Mouse (Mus musculus): ENCODE data around the gene Foxo1. TPM values are rescaled to one million over a fixed set of nuclear protein-coding genes. Genes with fewer than 3 reads are reported as not detected.

Foxo1 gene
- polyA plus RNA-seq, 1 experiment from 2014 or later = 8.8 TPM

DNA sequence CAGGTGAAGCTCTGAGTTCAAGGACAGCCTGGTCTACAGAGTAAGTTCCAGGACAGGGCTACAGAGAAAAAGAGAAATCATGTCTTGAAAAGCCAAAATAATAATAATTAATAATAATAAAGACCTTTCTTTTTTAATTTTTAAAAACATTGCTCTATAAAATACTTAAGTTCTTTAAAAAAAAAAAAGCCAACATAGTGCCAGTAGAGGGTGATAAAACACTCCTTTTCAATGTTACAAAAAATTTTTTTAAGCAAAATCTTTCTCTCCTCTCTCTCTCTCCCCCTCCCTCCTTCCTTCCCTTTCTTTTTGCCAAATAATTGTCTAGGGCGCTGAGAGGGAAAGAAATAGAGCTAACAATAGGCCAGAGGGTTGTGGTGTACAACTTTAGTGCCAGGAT is 17.0 kb upstream of the Foxo1 start:
- no peak overlapping the region for H3K4me2 ChIP-seq
- 48% methylated on average over 1 of the region's 1 CpGs for WGBS
- ATAC-seq (ENCODE audit: insufficient number of reproducible peaks, low FRiP score) = no peak
- no peaks in the 10 kb centered on the region for H3K9me3 ChIP-seq (replicated peaks)
- no peak overlapping the region for H3K4me3 ChIP-seq
- H3K27me3 ChIP-seq (replicated peaks) = no peaks in the 10 kb centered on the region; the same call in 1 of the 2 replicates
- no peaks in the 10 kb centered on the region for H3K4me1 ChIP-seq (replicated peaks)
- no peaks in the 10 kb centered on the region for H3K36me3 ChIP-seq
- no peak overlapping the region for H3K9ac ChIP-seq
- H3K27ac ChIP-seq (ENCODE audit: poor library complexity, severe bottlenecking) = no peak overlapping the region

- ATAC-seq (ENCODE audit: insufficient number of reproducible peaks, low FRiP score) = no peak
- Histone ChIP-seq H3K4me3 (no peak overlapping the region), H3K9me3 (replicated peaks) (no peaks in the 10 kb centered on the region), H3K27ac (ENCODE audit: poor library complexity, severe bottlenecking) (no peak overlapping the region), H3K36me3 (no peaks in the 10 kb centered on the region), H3K27me3 (replicated peaks) (peaks cover 5% of the 10 kb centered on the region; the same call in 1 of the 2 replicates), H3K4me1 (replicated peaks) (peaks cover 7% of the 10 kb centered on the region), H3K9ac (no peak overlapping the region), H3K4me2 (no peak overlapping the region)
- 22% methylated on average over 14 of the region's 14 CpGs for WGBS
These were observed 14.3 kb upstream of the Foxo1 start for GRCm38 (mm10) chr3:52253656-52254461.

GRCm38 (mm10) chr3:52254496-52254895 is 13.6 kb upstream of the Foxo1 start:
- no peak overlapping the region for H3K4me3 ChIP-seq
- 7% methylated on average over 2 of the region's 2 CpGs for WGBS
- no peak for ATAC-seq (ENCODE audit: insufficient number of reproducible peaks, low FRiP score)
- peaks cover 7% of the 10 kb centered on the region for H3K4me1 ChIP-seq (replicated peaks)
- no peaks in the 10 kb centered on the region for H3K9me3 ChIP-seq (replicated peaks)
- H3K9ac ChIP-seq = no peak overlapping the region
- H3K36me3 ChIP-seq = no peaks in the 10 kb centered on the region
- H3K4me2 ChIP-seq = no peak overlapping the region
- H3K27ac ChIP-seq (ENCODE audit: poor library complexity, severe bottlenecking) = no peak overlapping the region
- peaks cover 5% of the 10 kb centered on the region for H3K27me3 ChIP-seq (replicated peaks)

DNA sequence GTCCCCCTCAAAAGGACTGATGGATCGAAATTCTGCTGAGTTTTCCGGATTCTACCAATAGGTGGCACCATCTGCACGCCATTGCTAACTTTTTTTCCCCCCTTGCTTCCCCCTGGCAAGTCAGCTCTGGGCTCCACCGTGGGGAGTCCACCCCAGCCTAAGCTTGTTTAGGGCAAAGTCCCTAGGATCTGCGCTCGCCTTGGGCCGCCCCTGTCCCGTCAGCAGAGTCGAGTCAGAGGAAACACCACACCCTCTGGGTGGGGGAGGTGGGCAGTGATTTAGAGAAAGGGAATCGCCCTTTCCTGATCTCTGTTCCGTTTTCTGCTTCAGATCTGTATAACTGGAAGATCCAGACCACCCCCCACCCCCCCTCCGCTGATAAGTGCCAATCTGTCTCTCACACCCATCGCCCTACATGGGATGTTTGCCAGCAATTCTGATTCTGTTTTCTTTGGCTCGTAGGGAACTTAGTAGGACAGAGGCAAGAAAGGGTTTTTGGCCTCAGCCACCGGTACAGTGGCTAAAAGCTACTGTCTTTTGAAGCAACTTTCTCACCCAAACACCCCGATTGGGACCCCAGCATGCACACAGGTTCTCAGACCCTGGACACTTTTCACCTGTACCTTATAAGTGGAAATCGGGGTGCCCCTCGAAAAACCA is 10.2 kb upstream of the Foxo1 start:
- peaks cover 9% of the 10 kb centered on the region for H3K27me3 ChIP-seq (replicated peaks)
- H3K9me3 ChIP-seq (replicated peaks) = no peaks in the 10 kb centered on the region
- H3K27ac ChIP-seq (ENCODE audit: poor library complexity, severe bottlenecking) = no peak overlapping the region
- peak overlapping the region; percentile 68 for H3K9ac ChIP-seq
- peaks cover 7% of the 10 kb centered on the region for H3K4me1 ChIP-seq (replicated peaks)
- peak; percentile 86 for ATAC-seq (ENCODE audit: insufficient number of reproducible peaks, low FRiP score)
- H3K4me3 ChIP-seq = peak overlapping the region; percentile 40
- 11% methylated on average over 18 of the region's 18 CpGs for WGBS
- H3K36me3 ChIP-seq = no peaks in the 10 kb centered on the region
- peak overlapping the region; percentile 70 for H3K4me2 ChIP-seq

GRCm38 (mm10) chr3:52258532-52258931 is 9.6 kb upstream of the Foxo1 start:
- Histone ChIP-seq H3K4me1 (replicated peaks) (peaks cover 7% of the 10 kb centered on the region), H3K36me3 (no peaks in the 10 kb centered on the region), H3K4me3 (no peak overlapping the region; the same call in 1 of the 2 replicates), H3K4me2 (no peak overlapping the region; the same call in 1 of the 2 replicates), H3K27ac (ENCODE audit: poor library complexity, severe bottlenecking) (no peak overlapping the region), H3K9ac (no peak overlapping the region), H3K27me3 (replicated peaks) (peaks cover 9% of the 10 kb centered on the region), H3K9me3 (replicated peaks) (no peaks in the 10 kb centered on the region)
- ATAC-seq (ENCODE audit: insufficient number of reproducible peaks, low FRiP score) = no peak
- 27% methylated on average over 3 of the region's 3 CpGs for WGBS

GRCm38 (mm10) chr3:52262431-52263161 is 5.5 kb upstream of the Foxo1 start:
- WGBS = 52% methylated on average over 13 of the region's 13 CpGs
- peaks cover 4% of the 10 kb centered on the region for H3K27me3 ChIP-seq (replicated peaks)
- peaks cover 15% of the 10 kb centered on the region for H3K4me1 ChIP-seq (replicated peaks)
- no peak for ATAC-seq (ENCODE audit: insufficient number of reproducible peaks, low FRiP score)
- H3K9me3 ChIP-seq (replicated peaks) = no peaks in the 10 kb centered on the region
- H3K27ac ChIP-seq (ENCODE audit: poor library complexity, severe bottlenecking) = no peak overlapping the region
- no peak overlapping the region for H3K4me2 ChIP-seq
- H3K9ac ChIP-seq = no peak overlapping the region
- H3K4me3 ChIP-seq = no peak overlapping the region
- no peaks in the 10 kb centered on the region for H3K36me3 ChIP-seq

DNA sequence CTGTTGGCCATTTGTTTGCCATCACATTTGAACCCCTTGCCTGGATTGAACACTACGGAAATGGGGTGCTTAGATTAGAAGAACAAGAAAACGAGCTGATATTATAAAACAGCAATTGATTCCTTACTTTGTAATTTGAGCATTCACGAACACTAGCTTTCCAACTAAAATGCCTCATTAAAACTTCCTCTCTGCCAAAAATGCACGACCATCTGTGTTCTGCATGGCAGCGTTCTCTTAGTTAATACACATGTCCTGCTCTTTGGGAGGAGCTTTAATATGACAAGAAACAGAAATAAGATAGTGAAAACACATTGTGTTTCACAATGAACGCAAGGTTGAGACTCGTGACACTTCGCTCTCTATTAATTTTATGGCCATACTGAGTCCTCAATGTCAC is 3.8 kb upstream of the Foxo1 start:
- Histone ChIP-seq H3K36me3 (no peaks in the 10 kb centered on the region), H3K4me2 (no peak overlapping the region), H3K4me3 (no peak overlapping the region), H3K27me3 (replicated peaks) (peaks cover 4% of the 10 kb centered on the region), H3K4me1 (replicated peaks) (peaks cover 8% of the 10 kb centered on the region), H3K9ac (no peak overlapping the region), H3K27ac (ENCODE audit: poor library complexity, severe bottlenecking) (no peak overlapping the region), H3K9me3 (replicated peaks) (no peaks in the 10 kb centered on the region)
- 81% methylated on average over 8 of the region's 8 CpGs for WGBS
- no peak for ATAC-seq (ENCODE audit: insufficient number of reproducible peaks, low FRiP score)

- ATAC-seq (ENCODE audit: insufficient number of reproducible peaks, low FRiP score) = no peak
- Histone ChIP-seq H3K27ac (ENCODE audit: poor library complexity, severe bottlenecking) (no peak overlapping the region), H3K4me2 (peak overlapping the region; percentile 81)
These were observed 1.5 kb upstream of the Foxo1 start for GRCm38 (mm10) chr3:52266606-52267160.

DNA sequence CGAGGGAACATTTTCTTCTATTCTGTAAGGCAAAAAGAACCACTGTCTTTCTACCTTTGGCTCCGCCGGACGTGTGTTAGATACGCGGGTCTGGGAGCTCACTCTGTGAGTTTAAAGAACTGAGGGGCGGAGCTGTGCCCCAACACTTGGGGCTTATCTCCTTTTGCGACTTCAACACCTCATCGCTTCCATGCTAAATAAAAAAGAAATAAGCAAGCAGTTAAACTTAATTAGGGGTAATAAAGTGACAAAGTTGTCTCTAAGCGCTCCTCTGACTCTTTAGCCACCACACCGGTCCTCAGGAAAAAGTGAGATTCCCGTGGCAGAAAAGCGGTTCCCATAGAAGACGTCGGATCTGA is 864 bp upstream of the Foxo1 start:
- ATAC-seq (ENCODE audit: insufficient number of reproducible peaks, low FRiP score) = no peak
- Histone ChIP-seq H3K9me3 (replicated peaks) (no peaks in the 10 kb centered on the region), H3K27me3 (replicated peaks) (no peaks in the 10 kb centered on the region), H3K4me3 (peak overlapping the region; percentile 97), H3K4me1 (replicated peaks) (peaks cover 14% of the 10 kb centered on the region), H3K27ac (ENCODE audit: poor library complexity, severe bottlenecking) (peak overlapping the region; percentile 60; the same call in 1 of the 2 replicates), H3K9ac (peak overlapping the region; percentile 84), H3K4me2 (peak overlapping the region; percentile 81), H3K36me3 (no peaks in the 10 kb centered on the region)
- under 1% methylated on average over 15 of the region's 15 CpGs for WGBS

More at GRCm38 (mm10) chr3:52266606-52267160, 1.5 kb upstream of the Foxo1 start:
- H3K36me3 ChIP-seq = no peaks in the 10 kb centered on the region
- H3K9ac ChIP-seq = no peak overlapping the region; the same call in 1 of the 2 replicates
- H3K4me3 ChIP-seq = peak overlapping the region; percentile 97
- H3K27me3 ChIP-seq (replicated peaks) = no peaks in the 10 kb centered on the region
- WGBS = 7% methylated on average over 17 of the region's 17 CpGs
- peaks cover 13% of the 10 kb centered on the region for H3K4me1 ChIP-seq (replicated peaks)
- no peaks in the 10 kb centered on the region for H3K9me3 ChIP-seq (replicated peaks)

- H3K9ac ChIP-seq = peak overlapping the region; percentile 93
- H3K27me3 ChIP-seq (replicated peaks) = no peaks in the 10 kb centered on the region
- H3K4me2 ChIP-seq = peak overlapping the region; percentile 81
- H3K36me3 ChIP-seq = no peaks in the 10 kb centered on the region; the same call in 1 of the 2 replicates
- WGBS = under 1% methylated on average over 31 of the region's 40 CpGs
- peak; percentile 33; the same call in 1 of the 2 replicates for ATAC-seq (ENCODE audit: insufficient number of reproducible peaks, low FRiP score)
- H3K4me3 ChIP-seq = peak overlapping the region; percentile 97
- peaks cover 19% of the 10 kb centered on the region for H3K4me1 ChIP-seq (replicated peaks)
- no peaks in the 10 kb centered on the region for H3K9me3 ChIP-seq (replicated peaks)
- H3K27ac ChIP-seq (ENCODE audit: poor library complexity, severe bottlenecking) = peak overlapping the region; percentile 90
These were observed 276 bp downstream of the Foxo1 start for GRCm38 (mm10) chr3:52268487-52268736.

Data from heart, embryonic 12.5 days (tissue).